Mouse (Mus musculus) embryonic facial prominence, embryonic 12.5 days (tissue): ENCODE data around the gene Sh3tc1. TPM values are rescaled to one million over a fixed set of nuclear protein-coding genes. Genes with fewer than 3 reads are reported as not detected.
A peak's percentile ranks its signal among the peaks of the same experiment; 100 is the strongest.

Experiments used
- ATAC-seq: fragments of 200-750 bp; cut with Nextera tagmentation; 2 replicates; pipeline ENCODE4 v1.8.0; 2017; ENCODE audit not compliant: insufficient number of reproducible peaks, insufficient read depth, low FRiP score, low TSS enrichment
- H3K27ac ChIP-seq: fragments of 300-500 bp; sonication (generic); 2 replicates; pipeline ENCODE4 v1.5.1; 2016; ENCODE audit warnings: mild to moderate bottlenecking
- H3K27me3 ChIP-seq: fragments of 300-500 bp; sonication (generic); 2 replicates; pipeline ENCODE4 v1.6.1; 2016; ENCODE audit warnings: mild to moderate bottlenecking, moderate library complexity
- H3K36me3 ChIP-seq: fragments of 300-500 bp; sonication (generic); 2 replicates; pipeline ENCODE4 v1.6.1; 2016; ENCODE audit warnings: mild to moderate bottlenecking
- H3K4me1 ChIP-seq: fragments of 300-500 bp; sonication (generic); 2 replicates; pipeline ENCODE4 v1.6.1; 2016
- H3K4me2 ChIP-seq: fragments of 300-500 bp; sonication (generic); replicated peaks from 2 replicates; pipeline ENCODE4 v1.6.1; 2016; ENCODE audit warnings: mild to moderate bottlenecking, moderate library complexity
- H3K4me3 ChIP-seq: fragments of 300-500 bp; sonication (generic); 2 replicates; pipeline ENCODE4 v1.5.1; 2016; ENCODE audit warnings: mild to moderate bottlenecking
- H3K9ac ChIP-seq: fragments of 300-500 bp; sonication (generic); 2 replicates; pipeline ENCODE4 v1.6.1; 2016; ENCODE audit warnings: mild to moderate bottlenecking, moderate library complexity
- H3K9me3 ChIP-seq: fragments of 300-500 bp; sonication (generic); 2 replicates; pipeline ENCODE4 v1.6.1; 2016; ENCODE audit warnings: mild to moderate bottlenecking, moderate library complexity
- WGBS: fragments of 180-500 bp; shearing (Covaris S2); methylation state at CpG from one replicate; pipeline ENCODE4 v1.1.7; 2016; 5-methylcytosine and 5-hydroxymethylcytosine counted together
- polyA plus RNA-seq: library from polyadenylated mRNA; unstranded; fragments of >200 nt; fragmentation: Nextera tagmentation; extraction: Ambion mirVana; gene quantifications from 2 replicates; pipeline ENCODE4 v1.2.1, GENCODE M21; 2016

Sh3tc1 gene
- polyA plus RNA-seq, 1 experiment from 2014 or later = 5.4 TPM

- WGBS = 85% methylated on average over 1 of the region's 1 CpGs
- Histone ChIP-seq H3K27me3 (no peaks in the 10 kb centered on the region), H3K9ac (no peak overlapping the region), H3K9me3 (no peaks in the 10 kb centered on the region), H3K4me3 (no peak overlapping the region), H3K27ac (no peak overlapping the region), H3K4me2 (no peak overlapping the region), H3K4me1 (no peaks in the 10 kb centered on the region), H3K36me3 (no peaks in the 10 kb centered on the region)
- no peak for ATAC-seq
These were observed 10.2 kb upstream of the Sh3tc1 start for GRCm38 (mm10) chr5:35750026-35750425.

- Histone ChIP-seq H3K27me3 (no peaks in the 10 kb centered on the region), H3K9me3 (no peaks in the 10 kb centered on the region), H3K27ac (no peak overlapping the region), H3K4me3 (no peak overlapping the region), H3K4me2 (no peak overlapping the region), H3K4me1 (no peaks in the 10 kb centered on the region), H3K9ac (no peak overlapping the region), H3K36me3 (no peaks in the 10 kb centered on the region)
- WGBS = 46% methylated on average over 3 of the region's 3 CpGs
- no peak for ATAC-seq
These were observed 9.6 kb upstream of the Sh3tc1 start for GRCm38 (mm10) chr5:35749416-35749815.

GRCm38 (mm10) chr5:35746910-35747309 is 7.1 kb upstream of the Sh3tc1 start:
- no peak overlapping the region for H3K9ac ChIP-seq
- WGBS = 28% methylated on average over 4 of the region's 4 CpGs
- H3K9me3 ChIP-seq = no peaks in the 10 kb centered on the region
- 0 out of 2 replicates have a peak, but pooled peaks cover under 1% of the 10 kb centered on the region for H3K27me3 ChIP-seq
- no peaks in the 10 kb centered on the region for H3K4me1 ChIP-seq
- no peak overlapping the region for H3K27ac ChIP-seq
- ATAC-seq = no peak
- H3K4me2 ChIP-seq = no peak overlapping the region
- no peaks in the 10 kb centered on the region for H3K36me3 ChIP-seq
- H3K4me3 ChIP-seq = no peak overlapping the region

DNA sequence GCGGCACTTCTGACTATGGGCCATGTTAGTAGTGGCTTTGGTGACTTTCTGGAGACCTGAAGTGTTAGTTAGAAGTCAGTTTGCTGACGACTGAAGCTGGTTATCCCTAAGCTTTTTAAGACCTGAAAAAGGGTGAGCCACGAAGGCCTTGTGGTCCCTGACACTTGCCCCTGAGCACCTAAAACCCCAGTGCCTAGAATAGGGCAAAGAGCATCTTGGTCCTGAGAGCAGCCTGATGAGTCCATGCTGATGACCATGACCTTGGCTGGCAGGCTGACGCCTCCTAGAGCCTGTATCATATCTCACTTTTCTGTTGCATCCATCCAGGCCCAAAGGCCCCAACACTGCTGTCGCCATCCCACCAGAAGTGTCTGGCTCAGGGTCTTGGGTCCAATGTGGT is 5.6 kb upstream of the Sh3tc1 start:
- no peaks in the 10 kb centered on the region for H3K36me3 ChIP-seq
- no peak for ATAC-seq
- no peak overlapping the region for H3K27ac ChIP-seq
- peaks cover 14% of the 10 kb centered on the region for H3K27me3 ChIP-seq
- no peak overlapping the region for H3K4me2 ChIP-seq
- peaks cover 1% of the 10 kb centered on the region for H3K4me1 ChIP-seq
- no peak overlapping the region for H3K9ac ChIP-seq
- H3K4me3 ChIP-seq = no peak overlapping the region
- WGBS = 72% methylated on average over 5 of the region's 5 CpGs
- H3K9me3 ChIP-seq = no peaks in the 10 kb centered on the region

GRCm38 (mm10) chr5:35743990-35744722 is 4.4 kb upstream of the Sh3tc1 start:
- H3K4me2 ChIP-seq = no peak overlapping the region
- no peaks in the 10 kb centered on the region for H3K9me3 ChIP-seq
- no peak for ATAC-seq
- no peak overlapping the region for H3K4me3 ChIP-seq
- 82% methylated on average over 7 of the region's 7 CpGs for WGBS
- peaks cover 27% of the 10 kb centered on the region for H3K27me3 ChIP-seq
- H3K4me1 ChIP-seq = peaks cover 8% of the 10 kb centered on the region
- H3K27ac ChIP-seq = no peak overlapping the region
- H3K36me3 ChIP-seq = no peaks in the 10 kb centered on the region
- no peak overlapping the region for H3K9ac ChIP-seq

GRCm38 (mm10) chr5:35743238-35743951 is 3.6 kb upstream of the Sh3tc1 start:
- H3K4me1 ChIP-seq = peaks cover 8% of the 10 kb centered on the region
- no peak overlapping the region for H3K9ac ChIP-seq
- H3K4me2 ChIP-seq = no peak overlapping the region
- no peak for ATAC-seq
- peaks cover 28% of the 10 kb centered on the region for H3K27me3 ChIP-seq
- 73% methylated on average over 8 of the region's 8 CpGs for WGBS
- H3K4me3 ChIP-seq = no peak overlapping the region
- no peak overlapping the region for H3K27ac ChIP-seq
- H3K9me3 ChIP-seq = no peaks in the 10 kb centered on the region
- no peaks in the 10 kb centered on the region for H3K36me3 ChIP-seq

DNA sequence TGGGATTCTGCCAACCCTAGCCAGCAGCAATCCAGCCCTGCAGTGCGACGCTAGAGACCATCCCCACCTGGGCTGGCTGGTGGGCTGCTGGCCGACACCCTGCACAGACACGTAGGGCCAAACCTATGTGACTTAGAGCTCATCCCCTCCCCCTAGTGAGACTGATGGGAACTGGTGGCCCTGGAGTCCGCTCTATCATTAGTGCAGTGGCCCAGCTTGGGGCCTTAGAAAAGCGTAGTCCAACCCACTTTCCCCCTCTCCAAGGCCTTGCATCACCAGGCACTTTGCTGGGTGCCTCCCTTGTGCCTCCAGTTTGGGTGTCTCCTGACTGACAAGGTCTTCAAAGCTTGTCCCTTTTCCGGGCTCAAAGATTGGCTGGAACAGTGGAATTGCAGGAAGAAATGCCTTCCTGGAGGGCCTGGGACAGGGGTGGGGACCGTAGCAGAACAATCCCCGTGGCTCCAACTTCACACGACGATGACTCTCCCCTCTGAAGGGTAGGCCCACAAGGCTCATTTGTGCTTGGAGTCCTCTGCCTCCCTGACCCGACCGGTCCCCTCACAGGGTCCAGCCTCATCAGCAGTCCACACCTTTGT is 1.5 kb upstream of the Sh3tc1 start:
- Histone ChIP-seq H3K4me2 (no peak overlapping the region), H3K9me3 (no peaks in the 10 kb centered on the region), H3K4me3 (no peak overlapping the region), H3K27me3 (peaks cover 28% of the 10 kb centered on the region), H3K36me3 (no peaks in the 10 kb centered on the region), H3K9ac (no peak overlapping the region), H3K27ac (no peak overlapping the region), H3K4me1 (peaks cover 8% of the 10 kb centered on the region)
- ATAC-seq = no peak
- 47% methylated on average over 13 of the region's 13 CpGs for WGBS

- H3K4me1 ChIP-seq = peaks cover 8% of the 10 kb centered on the region
- no peak for ATAC-seq
- no peak overlapping the region for H3K4me3 ChIP-seq
- no peaks in the 10 kb centered on the region for H3K9me3 ChIP-seq
- no peak overlapping the region for H3K9ac ChIP-seq
- H3K27ac ChIP-seq = no peak overlapping the region
- peaks cover 28% of the 10 kb centered on the region for H3K27me3 ChIP-seq
- H3K36me3 ChIP-seq = no peaks in the 10 kb centered on the region
- WGBS = 7% methylated on average over 10 of the region's 10 CpGs
- H3K4me2 ChIP-seq = no peak overlapping the region
These were observed 929 bp upstream of the Sh3tc1 start for GRCm38 (mm10) chr5:35740716-35741115.

GRCm38 (mm10) chr5:35739005-35739404 is 782 bp downstream of the Sh3tc1 start:
- 0 out of 2 replicates have a peak overlapping the region, but pooled peaks have one; percentile 10 for H3K9ac ChIP-seq

DNA sequence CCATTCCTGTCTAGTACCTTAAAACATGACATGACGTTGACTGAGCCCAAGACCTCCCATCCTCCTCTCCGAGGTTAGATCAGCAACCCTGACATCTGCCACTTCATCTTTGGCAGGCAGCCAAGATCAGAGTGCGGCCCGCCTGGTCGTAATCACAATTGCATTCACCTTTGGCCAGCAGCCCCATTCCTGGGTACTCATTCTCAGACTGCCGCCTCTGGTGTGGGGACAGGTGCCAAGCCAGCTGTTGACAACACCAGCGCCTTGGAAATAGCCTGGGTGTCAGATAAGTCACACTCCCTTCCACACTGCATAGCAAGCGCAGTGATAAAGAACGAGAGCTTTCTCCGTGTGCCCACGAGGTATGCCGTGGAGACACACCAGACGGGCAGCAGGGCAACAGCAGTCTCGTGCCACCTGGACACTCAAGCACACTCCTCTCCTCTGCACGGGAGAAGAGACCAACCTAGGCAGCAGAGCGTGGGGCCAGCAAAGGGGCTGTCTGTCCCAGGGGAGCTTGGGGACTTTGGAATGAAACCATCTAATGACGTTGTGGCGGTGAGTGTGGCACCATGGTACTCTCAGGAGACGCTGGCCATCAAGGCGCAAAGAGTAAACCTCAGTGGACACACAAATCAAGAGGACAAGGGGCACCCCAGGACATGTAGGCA is 2.4 kb downstream of the Sh3tc1 start:
- WGBS = 79% methylated on average over 20 of the region's 20 CpGs
- Histone ChIP-seq H3K9me3 (no peaks in the 10 kb centered on the region), H3K4me2 (no peak overlapping the region), H3K36me3 (no peaks in the 10 kb centered on the region), H3K27ac (no peak overlapping the region), H3K4me1 (peaks cover 8% of the 10 kb centered on the region), H3K4me3 (no peak overlapping the region), H3K27me3 (peaks cover 28% of the 10 kb centered on the region), H3K9ac (no peak overlapping the region)
- no peak for ATAC-seq

More at GRCm38 (mm10) chr5:35739005-35739404, 782 bp downstream of the Sh3tc1 start:
- 76% methylated on average over 2 of the region's 2 CpGs for WGBS
- Histone ChIP-seq H3K27me3 (peaks cover 28% of the 10 kb centered on the region), H3K4me2 (no peak overlapping the region), H3K27ac (no peak overlapping the region), H3K9me3 (no peaks in the 10 kb centered on the region), H3K4me3 (no peak overlapping the region), H3K4me1 (peaks cover 8% of the 10 kb centered on the region), H3K36me3 (no peaks in the 10 kb centered on the region)
- no peak for ATAC-seq

DNA sequence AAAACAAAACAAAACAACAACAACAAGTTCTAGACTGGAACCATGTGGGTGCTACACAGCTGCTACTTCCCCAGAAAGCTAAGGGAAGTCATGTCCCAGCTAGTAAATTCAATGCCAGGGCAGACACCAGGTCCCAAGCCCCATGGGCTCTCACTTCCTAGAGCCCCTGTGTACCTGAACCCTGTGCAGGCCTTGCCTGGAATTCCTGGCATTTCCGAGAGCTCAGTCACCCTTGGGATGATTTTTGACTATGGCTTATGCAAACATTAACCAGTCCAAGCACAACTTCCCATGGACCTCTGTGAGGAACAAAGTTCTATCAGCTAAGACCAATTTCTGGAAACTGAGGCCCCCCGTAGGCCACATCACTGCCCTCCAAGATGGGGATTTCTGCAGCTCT is 6.3 kb downstream of the Sh3tc1 start:
- H3K9me3 ChIP-seq = no peaks in the 10 kb centered on the region
- 0 out of 2 replicates have a peak, but pooled peaks cover 6% of the 10 kb centered on the region for H3K4me1 ChIP-seq
- ATAC-seq = no peak
- H3K9ac ChIP-seq = no peak overlapping the region
- H3K4me3 ChIP-seq = no peak overlapping the region
- WGBS = 74% methylated on average over 2 of the region's 2 CpGs
- no peak overlapping the region for H3K27ac ChIP-seq
- no peaks in the 10 kb centered on the region for H3K36me3 ChIP-seq
- H3K27me3 ChIP-seq = no peaks in the 10 kb centered on the region; the same call in 1 of the 2 replicates
- H3K4me2 ChIP-seq = no peak overlapping the region
